Mouse (Mus musculus): ENCODE data around the gene Wnt7b.

- no peak for TF ChIP-seq CTCF (IDR thresholded peaks at IDR 0.05; ENCODE audit: low read depth, low read length)
- no peak for TF ChIP-seq POLR2A (IDR thresholded peaks at IDR 0.05; ENCODE audit: borderline replicate concordance, low read depth, low read length)
Measured at GRCm38 (mm10) chr15:85523173-85523991, 58.9 kb downstream of the Wnt7b start.
